8 mouse cellular contexts compared by ENCODE assay signal in the genomic region with DNA sequence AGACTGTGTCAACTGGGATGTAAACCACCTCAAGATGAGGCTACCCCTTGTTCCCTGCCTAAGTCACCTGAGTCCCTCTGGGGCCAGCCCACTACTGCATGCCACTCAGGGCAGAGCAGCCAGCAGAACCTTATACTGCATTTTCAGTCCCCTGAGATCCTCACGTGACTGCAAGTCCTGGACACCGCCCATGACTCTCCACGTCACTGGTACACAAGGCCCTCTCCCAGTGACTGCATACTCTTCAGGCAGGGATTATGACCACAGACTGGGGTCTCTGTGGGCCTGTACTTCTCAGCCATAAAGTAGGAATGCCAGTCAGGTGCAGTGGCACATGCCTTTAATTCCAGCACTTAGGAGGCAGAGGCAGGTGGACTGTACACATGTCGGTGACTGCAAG.
DNase-seq lines count a peak whose midpoint lies in the region; ATAC-seq lines count a peak whose summit lies in the region.

No protein-coding gene starts in this region.

- DNase-seq in adrenal gland, postnatal 14 days, result peak; percentile 46
- no peak for DNase-seq in adrenal gland, adult 8-10 months
- no peak for DNase-seq in midbrain, embryonic 10.5 days (ENCODE audit: low spot score)
- DNase-seq in kidney, postnatal 25 days, result peak; percentile 64 to 74
- DNase-seq in splenic B cell, adult 2 months (ENCODE audit: low read depth, low spot score), result peak; percentile 44
- no peak for DNase-seq in embryo, embryonic 11 days
- DNase-seq in thymus, adult 18-20 months, result no peak

- H3K27ac ChIP-seq in midbrain, embryonic 13.5 days, result 0 out of 2 replicates have a peak overlapping the region, but pooled peaks have one; percentile 30
- H3K27ac ChIP-seq in midbrain, embryonic 10.5 days (replicated peaks), result no peak overlapping the region; the same call in 1 of the 2 replicates

- H3K9ac ChIP-seq in midbrain, embryonic 13.5 days (replicated peaks), result no peak overlapping the region

- H3K4me1 ChIP-seq in midbrain, embryonic 13.5 days (replicated peaks), result peaks cover 77% of the 10 kb centered on the region
- peaks cover 85% of the 10 kb centered on the region for H3K4me1 ChIP-seq in midbrain, embryonic 10.5 days

- no peaks in the 10 kb centered on the region for H3K9me3 ChIP-seq in midbrain, embryonic 13.5 days
- H3K9me3 ChIP-seq in midbrain, embryonic 10.5 days (replicated peaks), result no peaks in the 10 kb centered on the region

- no peak for ATAC-seq in midbrain, embryonic 13.5 days

- no peak overlapping the region for H3K4me3 ChIP-seq in midbrain, embryonic 13.5 days (replicated peaks)
- no peak overlapping the region for H3K4me3 ChIP-seq in midbrain, embryonic 10.5 days

- no peak overlapping the region for H3K4me2 ChIP-seq in midbrain, embryonic 13.5 days (replicated peaks)

- H3K36me3 ChIP-seq in midbrain, embryonic 13.5 days, result no peaks in the 10 kb centered on the region
- no peaks in the 10 kb centered on the region for H3K36me3 ChIP-seq in midbrain, embryonic 10.5 days
- peaks cover 2% of the 10 kb centered on the region for H3K36me3 ChIP-seq in splenic B cell, adult 2 months (ENCODE audit: control insufficient read depth, insufficient read depth, low read length, poor library complexity, severe bottlenecking)

- 87% methylated on average over 4 of the region's 4 CpGs for WGBS in midbrain, embryonic 13.5 days
- 85% methylated on average over 4 of the region's 4 CpGs for WGBS in midbrain, embryonic 10.5 days

- no peaks in the 10 kb centered on the region for H3K27me3 ChIP-seq in midbrain, embryonic 13.5 days
- H3K27me3 ChIP-seq in midbrain, embryonic 10.5 days (ENCODE audit: low read depth, poor library complexity, severe bottlenecking), result no peaks in the 10 kb centered on the region
- H3K27me3 ChIP-seq in splenic B cell, adult 2 months (ENCODE audit: control insufficient read depth, insufficient read depth, low read length, poor library complexity, severe bottlenecking), result no peaks in the 10 kb centered on the region

Comparison
In these comparisons a context has a peak if more than half of its experiments do, and no peak if none do; other contexts are left out.
1. DNase-seq: peak in adrenal gland, postnatal 14 days (single experiment), kidney, postnatal 25 days (2 of 2) and splenic B cell, adult 2 months (single experiment); none in adrenal gland, adult 8-10 months (single experiment), midbrain, embryonic 10.5 days (single experiment), embryo, embryonic 11 days (single experiment) and thymus, adult 18-20 months (0 of 2).